In the genomic region with DNA sequence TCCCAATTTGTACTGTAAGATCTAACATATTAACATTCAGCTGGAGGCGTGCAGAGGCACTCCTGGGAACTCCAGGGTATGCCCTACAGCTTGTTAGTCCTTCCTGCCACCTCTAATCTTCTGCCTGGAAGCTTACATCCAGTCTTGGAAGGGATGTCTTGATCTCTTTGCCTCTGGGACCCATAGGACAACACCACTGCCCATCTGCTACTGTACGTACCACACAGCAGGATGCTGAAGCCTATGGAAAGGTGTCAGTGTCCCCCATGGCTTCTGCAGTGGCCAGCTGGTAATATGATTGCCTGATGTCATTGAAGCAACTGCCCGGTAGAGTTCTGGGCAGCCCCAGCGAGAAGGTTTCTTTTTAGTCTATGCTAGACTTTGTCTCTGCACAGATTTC, we compare ENCODE assay signal across 19 mouse cellular contexts. TPM values are rescaled to one million over a fixed set of nuclear protein-coding genes. Genes with fewer than 3 reads are reported as not detected.
A peak's percentile ranks its signal among the peaks of the same experiment; 100 is the strongest.
DNase-seq lines count a peak whose midpoint lies in the region; ATAC-seq lines count a peak whose summit lies in the region.
"Had no signal": no experiment of that assay in that cellular context is flagged by ENCODE, and none has a peak within 500 bp of the region (broad histone marks: within the 10 kb centered on the region; RNA-seq: fewer than 3 reads in every experiment).

No protein-coding gene starts in this region.

- no peaks in the 10 kb centered on the region for H3K36me3 ChIP-seq in embryonic facial prominence, embryonic 13.5 days
- H3K36me3 ChIP-seq in embryonic facial prominence, embryonic 10.5 days (replicated peaks), result no peaks in the 10 kb centered on the region
- no peaks in the 10 kb centered on the region for H3K36me3 ChIP-seq in hindbrain, embryonic 16.5 days (ENCODE audit: control insufficient read depth, insufficient read depth, low read length)
- no peaks in the 10 kb centered on the region for H3K36me3 ChIP-seq in hindbrain, embryonic 11.5 days (ENCODE audit: control insufficient read depth, insufficient read depth, low read length)
- no peaks in the 10 kb centered on the region for H3K36me3 ChIP-seq in lung, embryonic 16.5 days (ENCODE audit: control insufficient read depth, insufficient read depth, low read length)
- H3K36me3 ChIP-seq: forebrain, embryonic 12.5 days; G1E; heart, embryonic 10.5 days had no signal

- no peak for DNase-seq in embryonic facial prominence, embryonic 10.5 days (ENCODE audit: low spot score)
- DNase-seq in hindbrain, embryonic 11.5 days (ENCODE audit: low spot score), result no peak
- DNase-seq in lung, postnatal 25 days (ENCODE audit: low spot score), result no peak
- no peak for DNase-seq in thymus, postnatal 4 days
- DNase-seq: adrenal gland, adult 8-10 months; B cell, adult 2 months; cerebellum, adult 2 months; forebrain, postnatal 0 days; gastrocnemius, postnatal 36 days; heart, adult 18-20 months; heart, postnatal 10 days had no signal

- ATAC-seq in embryonic facial prominence, embryonic 13.5 days (ENCODE audit: insufficient number of reproducible peaks, insufficient read depth, low FRiP score, low TSS enrichment, low read depth), result no peak
- peak; percentile 72; the same call in 1 of the 2 replicates for ATAC-seq in hindbrain, embryonic 16.5 days
- no peak for ATAC-seq in hindbrain, embryonic 11.5 days (ENCODE audit: low FRiP score)
- ATAC-seq in lung, embryonic 16.5 days (ENCODE audit: low read depth), result no peak
- ATAC-seq: CD4-positive, CD25-positive, alpha-beta regulatory T cell, adult 4 months; forebrain, postnatal 0 days; intestine, embryonic 16.5 days had no signal

- H3K4me1 ChIP-seq in embryonic facial prominence, embryonic 13.5 days, result peaks cover 28% of the 10 kb centered on the region
- peaks cover 39% of the 10 kb centered on the region for H3K4me1 ChIP-seq in embryonic facial prominence, embryonic 10.5 days
- no peaks in the 10 kb centered on the region for H3K4me1 ChIP-seq in hindbrain, embryonic 16.5 days (ENCODE audit: control insufficient read depth, insufficient read depth, low read depth, low read length)
- H3K4me1 ChIP-seq in hindbrain, embryonic 11.5 days (replicated peaks; ENCODE audit: control insufficient read depth, insufficient read depth, low read length), result no peaks in the 10 kb centered on the region
- H3K4me1 ChIP-seq in lung, embryonic 16.5 days (replicated peaks; ENCODE audit: control insufficient read depth, insufficient read depth, low read length), result no peaks in the 10 kb centered on the region

- no peaks in the 10 kb centered on the region for H3K9me3 ChIP-seq in embryonic facial prominence, embryonic 13.5 days
- no peaks in the 10 kb centered on the region for H3K9me3 ChIP-seq in embryonic facial prominence, embryonic 10.5 days
- no peaks in the 10 kb centered on the region for H3K9me3 ChIP-seq in hindbrain, embryonic 16.5 days (ENCODE audit: control insufficient read depth, low read length)
- H3K9me3 ChIP-seq in hindbrain, embryonic 11.5 days (ENCODE audit: control insufficient read depth, low read length), result no peaks in the 10 kb centered on the region
- H3K9me3 ChIP-seq in lung, embryonic 16.5 days (ENCODE audit: control insufficient read depth, low read length), result no peaks in the 10 kb centered on the region
- H3K9me3 ChIP-seq: forebrain, embryonic 12.5 days; heart, embryonic 10.5 days had no signal

- H3K4me3 ChIP-seq in embryonic facial prominence, embryonic 13.5 days, result no peak overlapping the region
- no peak overlapping the region for H3K4me3 ChIP-seq in embryonic facial prominence, embryonic 10.5 days
- no peak overlapping the region for H3K4me3 ChIP-seq in hindbrain, embryonic 16.5 days (ENCODE audit: low read length)
- no peak overlapping the region for H3K4me3 ChIP-seq in hindbrain, embryonic 11.5 days (ENCODE audit: low read depth, low read length)
- no peak overlapping the region for H3K4me3 ChIP-seq in lung, embryonic 16.5 days (ENCODE audit: low read length)
- H3K4me3 ChIP-seq: forebrain, embryonic 12.5 days; heart, embryonic 10.5 days had no signal

- H3K4me2 ChIP-seq in embryonic facial prominence, embryonic 13.5 days, result no peak overlapping the region
- no peak overlapping the region for H3K4me2 ChIP-seq in hindbrain, embryonic 16.5 days (ENCODE audit: low read length)
- no peak overlapping the region for H3K4me2 ChIP-seq in hindbrain, embryonic 11.5 days (replicated peaks; ENCODE audit: low read depth, low read length)
- no peak overlapping the region for H3K4me2 ChIP-seq in lung, embryonic 16.5 days (ENCODE audit: low read depth, low read length)
- H3K4me2 ChIP-seq: forebrain, embryonic 12.5 days had no signal

- no peaks in the 10 kb centered on the region for H3K27me3 ChIP-seq in embryonic facial prominence, embryonic 13.5 days
- H3K27me3 ChIP-seq in embryonic facial prominence, embryonic 10.5 days (replicated peaks; ENCODE audit: low read depth, poor library complexity, severe bottlenecking), result no peaks in the 10 kb centered on the region
- no peaks in the 10 kb centered on the region for H3K27me3 ChIP-seq in hindbrain, embryonic 16.5 days (replicated peaks; ENCODE audit: control insufficient read depth, insufficient read depth, low read length)
- no peaks in the 10 kb centered on the region for H3K27me3 ChIP-seq in hindbrain, embryonic 11.5 days (ENCODE audit: control insufficient read depth, insufficient read depth, low read length)
- H3K27me3 ChIP-seq in lung, embryonic 16.5 days (ENCODE audit: control insufficient read depth, insufficient read depth, low read depth, low read length), result no peaks in the 10 kb centered on the region

- 0 out of 2 replicates have a peak overlapping the region, but pooled peaks have one; percentile 11 for H3K27ac ChIP-seq in embryonic facial prominence, embryonic 13.5 days
- H3K27ac ChIP-seq in embryonic facial prominence, embryonic 10.5 days (replicated peaks), result no peak overlapping the region
- H3K27ac ChIP-seq in hindbrain, embryonic 16.5 days (ENCODE audit: low read depth, low read length), result no peak overlapping the region
- no peak overlapping the region for H3K27ac ChIP-seq in hindbrain, embryonic 11.5 days (ENCODE audit: low read depth, low read length)
- H3K27ac ChIP-seq in lung, embryonic 16.5 days (ENCODE audit: low read length), result 0 out of 2 replicates have a peak overlapping the region, but pooled peaks have one; percentile 5
- H3K27ac ChIP-seq: forebrain, embryonic 12.5 days; heart, embryonic 10.5 days had no signal

- H3K9ac ChIP-seq in embryonic facial prominence, embryonic 13.5 days, result no peak overlapping the region
- no peak overlapping the region for H3K9ac ChIP-seq in hindbrain, embryonic 16.5 days (ENCODE audit: low read depth, low read length)
- no peak overlapping the region for H3K9ac ChIP-seq in hindbrain, embryonic 11.5 days (ENCODE audit: low read depth, low read length)
- H3K9ac ChIP-seq in lung, embryonic 16.5 days (ENCODE audit: low read length), result no peak overlapping the region
- H3K9ac ChIP-seq: forebrain, embryonic 12.5 days; forebrain, postnatal 0 days had no signal

- 78% methylated on average over 4 of the region's 4 CpGs for WGBS in embryonic facial prominence, embryonic 13.5 days
- 81% methylated on average over 4 of the region's 4 CpGs for WGBS in embryonic facial prominence, embryonic 10.5 days
- WGBS in hindbrain, embryonic 16.5 days, result 74% methylated on average over 4 of the region's 4 CpGs
- WGBS in hindbrain, embryonic 11.5 days, result 81% methylated on average over 4 of the region's 4 CpGs
- 76% methylated on average over 4 of the region's 4 CpGs for WGBS in lung, embryonic 16.5 days

RNA-seq across cellular contexts. Expression of a gene that starts 52.7 kb away (rescaled TPM):
- polyA plus RNA-seq in embryonic facial prominence, embryonic 13.5 days (2015; fragmentation: Nextera tagmentation; extraction: Ambion mirVana), result 12.5 and 12.8 TPM in 2 replicates
- 3.7 and 4.1 TPM in 2 replicates for polyA plus RNA-seq in embryonic facial prominence, embryonic 10.5 days (2016; fragmentation: Nextera tagmentation; extraction: Ambion mirVana)
- polyA plus RNA-seq in hindbrain, embryonic 16.5 days (2015; fragmentation: Nextera tagmentation; extraction: Ambion mirVana), result 19.0 and 20.3 TPM in 2 replicates
- polyA plus RNA-seq in hindbrain, embryonic 11.5 days (2014; fragmentation: Nextera tagmentation; extraction: Ambion mirVana), result 2.5 and 3.6 TPM in 2 replicates
- polyA plus RNA-seq in lung, embryonic 16.5 days (2015; fragmentation: Nextera tagmentation; extraction: Ambion mirVana), result 5.9 and 6.0 TPM in 2 replicates
- polyA plus RNA-seq: CD4-positive, CD25-positive, alpha-beta regulatory T cell, adult 4 months; G1E had no signal

Comparison
In these comparisons a context has a peak if more than half of its experiments do, and no peak if none do; other contexts are left out.
1. H3K27ac ChIP-seq: peak in embryonic facial prominence, embryonic 13.5 days (single experiment) and lung, embryonic 16.5 days (single experiment); none in embryonic facial prominence, embryonic 10.5 days (single experiment), hindbrain, embryonic 16.5 days (single experiment) and hindbrain, embryonic 11.5 days (single experiment).